Mouse (Mus musculus): Measurements from ENCODE around the gene Tac2.
"Not testable (repeated sequence)": the region's sequence is repeated elsewhere in the genome, so short reads cannot be mapped to it uniquely, and the experiment has no call there.

The Tac2 gene

DNA sequence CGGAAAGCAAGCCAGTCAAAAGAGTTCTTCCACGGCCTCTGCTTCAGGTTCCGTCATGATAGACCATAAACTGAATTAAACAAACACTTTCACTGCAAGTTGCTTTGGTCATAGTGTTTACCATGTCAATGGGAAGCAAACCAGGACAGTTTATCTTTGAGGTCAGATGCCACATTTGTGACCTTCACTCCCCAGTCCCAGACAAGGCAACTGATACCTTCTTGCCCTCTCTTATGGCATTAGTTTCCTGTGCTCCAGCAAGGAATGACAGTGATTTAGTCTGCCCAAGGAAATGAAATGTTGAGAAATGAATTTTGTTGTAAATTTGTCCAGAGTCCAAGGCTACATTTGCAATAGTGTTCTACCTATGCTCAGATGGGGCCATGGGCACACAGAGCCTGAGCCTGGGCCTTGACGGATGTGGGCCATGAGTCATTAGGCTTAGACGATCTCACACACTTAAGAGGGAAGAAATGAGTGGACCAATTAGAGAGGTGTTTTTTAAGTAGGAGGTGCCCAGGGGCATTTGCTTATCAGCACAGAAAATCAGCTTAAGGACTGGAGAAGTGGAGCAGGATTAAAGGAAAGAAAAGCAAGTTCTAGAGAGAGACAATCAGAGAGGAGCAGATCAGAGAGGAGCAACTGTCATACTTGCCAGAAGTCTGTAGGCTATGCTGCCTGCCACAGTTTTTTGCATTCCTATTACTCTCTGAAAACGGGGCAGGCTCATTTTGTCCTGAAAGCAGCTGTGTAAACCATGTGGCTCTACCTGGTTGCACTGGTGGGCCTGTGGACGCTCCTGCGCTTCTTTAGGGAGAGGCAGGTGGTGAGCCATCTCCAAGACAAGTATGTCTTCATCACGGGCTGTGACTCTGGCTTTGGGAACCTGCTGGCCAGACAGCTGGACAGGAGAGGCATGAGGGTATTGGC lies 35.2 kb downstream of the Tac2 start, which contains the start of the genes Rdh1 and Rdh16f1:
Gene Rdh1, plus strand, starts transcription at position 541 of the 930 bp plus-strand sequence.
Gene Rdh16f1, plus strand, starts transcription at position 607 of the 930 bp plus-strand sequence.
- no peak for DNase-seq

DNA sequence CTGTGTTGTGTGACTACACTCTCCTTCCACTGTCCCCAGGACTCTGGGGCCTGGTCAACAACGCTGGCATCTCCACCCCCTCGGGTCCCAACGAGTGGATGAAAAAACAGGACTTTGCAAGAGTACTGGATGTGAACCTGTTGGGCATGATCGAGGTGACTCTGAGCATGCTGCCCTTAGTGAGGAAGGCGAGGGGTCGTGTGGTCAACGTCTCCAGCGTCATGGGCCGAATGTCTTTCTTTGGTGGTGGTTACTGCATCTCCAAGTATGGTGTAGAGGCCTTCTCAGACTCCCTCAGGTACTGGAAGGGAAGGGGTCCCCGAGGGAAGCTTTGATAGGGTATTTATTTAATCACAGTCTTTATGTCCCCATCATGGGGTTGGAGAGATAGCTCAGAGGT lies 38.6 kb downstream of the Tac2 start:
- not testable (repeated sequence) for DNase-seq

DNA sequence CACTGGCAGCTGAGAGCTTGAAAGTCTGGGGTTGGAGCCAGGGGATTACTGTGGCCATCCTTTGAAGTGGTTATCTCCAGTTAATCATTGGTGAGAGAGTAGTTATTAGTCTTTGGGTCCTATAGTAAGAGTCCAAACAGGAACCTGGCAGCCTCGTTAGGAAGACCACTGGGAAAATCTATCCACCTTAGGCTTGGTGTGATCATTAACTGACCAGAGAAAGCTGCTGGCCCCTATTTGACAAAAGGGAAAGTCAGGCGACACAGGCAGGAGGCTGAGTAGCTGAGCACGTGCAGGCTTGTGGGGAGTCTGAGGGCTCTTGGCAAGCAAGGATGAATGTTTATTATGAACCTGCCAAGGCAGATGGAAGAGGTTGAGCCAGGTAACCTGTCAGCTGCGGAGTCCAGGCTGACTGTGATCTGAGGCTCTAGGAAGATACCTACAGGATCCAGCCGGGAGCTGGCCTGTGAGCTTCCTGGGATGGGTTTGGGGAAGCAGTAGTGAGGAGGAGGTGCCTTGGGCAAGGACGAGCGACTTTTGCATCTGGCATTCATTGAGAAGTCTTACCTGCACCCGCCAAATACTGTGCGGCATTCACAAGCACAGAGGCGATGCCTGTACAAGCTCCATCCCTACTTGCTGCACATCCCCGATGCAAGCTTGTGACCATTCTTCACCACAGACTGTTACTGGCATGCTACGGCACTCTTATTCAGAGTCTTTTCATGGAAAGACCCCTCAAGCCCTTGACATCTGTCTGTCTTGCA lies 39.8 kb downstream of the Tac2 start:
- DNase-seq: no peak

DNA sequence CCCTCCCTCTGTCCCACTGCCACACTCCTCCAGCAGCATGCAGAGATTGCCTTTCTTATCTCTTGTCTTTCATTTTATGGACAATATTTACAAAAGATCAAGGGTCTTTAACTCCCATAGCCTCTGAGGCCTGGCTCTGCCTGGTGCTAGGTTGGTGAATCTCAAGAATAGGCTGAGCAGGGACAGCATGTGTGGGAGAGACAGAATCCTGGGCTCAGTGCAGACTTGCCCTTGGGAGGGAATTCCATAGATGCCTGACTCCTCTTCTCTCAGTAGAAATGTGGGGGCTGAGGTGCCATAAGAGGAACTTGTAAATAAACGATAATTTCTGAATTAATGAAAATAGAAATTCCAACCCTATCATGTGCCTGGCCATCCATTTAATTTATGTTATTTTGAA lies 42.3 kb downstream of the Tac2 start:
- DNase-seq: no peak

DNA sequence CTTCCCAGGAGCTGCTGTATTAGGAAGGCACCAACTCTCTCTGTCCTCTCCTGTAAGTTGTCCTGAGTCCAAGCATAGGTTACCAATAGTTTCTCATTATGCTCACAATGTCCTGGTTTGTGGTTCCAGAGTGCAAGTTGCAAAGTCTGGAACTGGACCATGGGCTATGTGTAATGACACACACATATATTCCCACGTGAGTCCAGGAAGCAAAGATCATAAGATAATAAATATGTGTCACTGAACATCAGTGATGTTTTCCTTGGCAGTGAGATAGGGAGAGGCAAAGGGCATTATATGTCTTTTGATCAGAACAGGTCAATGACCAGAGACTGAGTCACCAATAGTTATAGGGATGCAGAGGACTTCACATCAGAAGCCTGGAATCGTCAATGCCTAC lies 51.7 kb downstream of the Tac2 start, which contains the start of gene Rdh9:
Gene Rdh9, plus strand, starts transcription at position 376 of the 400 bp plus-strand sequence.
- no peak for DNase-seq
